Mouse (Mus musculus): Measurements from ENCODE around the gene Sh3d21.

Gene Sh3d21

GRCm38 (mm10) chr4:126146974-126147532, 16.2 kb downstream of the Sh3d21 start:
- no peak for DNase-seq (ENCODE audit: low spot score in 2 of 2)

GRCm38 (mm10) chr4:126145396-126145795, 17.9 kb downstream of the Sh3d21 start:
- DNase-seq (ENCODE audit: low spot score in 2 of 2), result no peak

GRCm38 (mm10) chr4:126141021-126141420, 22.3 kb downstream of the Sh3d21 start:
- DNase-seq (ENCODE audit: low spot score in 2 of 2), result no peak

GRCm38 (mm10) chr4:126137773-126138172, 25.5 kb downstream of the Sh3d21 start:
- no peak for DNase-seq (ENCODE audit: low spot score in 2 of 2)

- no peak for DNase-seq (ENCODE audit: low spot score in 2 of 2)
Observed at GRCm38 (mm10) chr4:126134639-126135038, 28.7 kb downstream of the Sh3d21 start.

- DNase-seq (ENCODE audit: low spot score in 2 of 2), result no peak
Observed at GRCm38 (mm10) chr4:126134236-126134635, 29.1 kb downstream of the Sh3d21 start.

- DNase-seq (ENCODE audit: low spot score in 2 of 2), result no peak
Observed at GRCm38 (mm10) chr4:126132636-126133264, 30.5 kb downstream of the Sh3d21 start.

- DNase-seq (ENCODE audit: low spot score in 2 of 2), result no peak
Observed at GRCm38 (mm10) chr4:126131290-126132121, 31.8 kb downstream of the Sh3d21 start.

- no peak for DNase-seq (ENCODE audit: low spot score in 2 of 2)
Observed at GRCm38 (mm10) chr4:126130502-126130901, 32.8 kb downstream of the Sh3d21 start.

- no peak for DNase-seq (ENCODE audit: low spot score in 2 of 2)
Observed at GRCm38 (mm10) chr4:126123309-126124040, 39.8 kb downstream of the Sh3d21 start.

GRCm38 (mm10) chr4:126120506-126120905, 42.8 kb downstream of the Sh3d21 start:
- DNase-seq (ENCODE audit: low spot score in 2 of 2), result no peak

- DNase-seq (ENCODE audit: low spot score in 2 of 2), result no peak
Observed at GRCm38 (mm10) chr4:126120052-126120451, 43.2 kb downstream of the Sh3d21 start.

- DNase-seq (ENCODE audit: low spot score in 2 of 2), result no peak
Observed at GRCm38 (mm10) chr4:126119051-126119450, 44.2 kb downstream of the Sh3d21 start.

GRCm38 (mm10) chr4:126118651-126119050, 44.6 kb downstream of the Sh3d21 start:
- no peak for DNase-seq (ENCODE audit: low spot score in 2 of 2)

GRCm38 (mm10) chr4:126117116-126117515, 46.2 kb downstream of the Sh3d21 start:
- DNase-seq (ENCODE audit: low spot score in 2 of 2), result no peak

- no peak for DNase-seq (ENCODE audit: low spot score in 2 of 2)
Observed at GRCm38 (mm10) chr4:126115871-126116521, 47.3 kb downstream of the Sh3d21 start.

- no peak for DNase-seq (ENCODE audit: low spot score in 2 of 2)
Observed at GRCm38 (mm10) chr4:126115411-126115810, 47.9 kb downstream of the Sh3d21 start.

GRCm38 (mm10) chr4:126113943-126114342, 49.3 kb downstream of the Sh3d21 start:
- peak; percentile 53 to 80 for DNase-seq (ENCODE audit: low spot score in 2 of 2)

- no peak for DNase-seq (ENCODE audit: low spot score in 2 of 2)
Observed at GRCm38 (mm10) chr4:126113243-126113642, 50.0 kb downstream of the Sh3d21 start.

- DNase-seq (ENCODE audit: low spot score in 2 of 2), result no peak
Observed at GRCm38 (mm10) chr4:126111153-126111549, 52.1 kb downstream of the Sh3d21 start.

GRCm38 (mm10) chr4:126110374-126111152, 52.7 kb downstream of the Sh3d21 start:
- DNase-seq (ENCODE audit: low spot score in 2 of 2), result peak; percentile 70 to 73

Data from thymus, postnatal 10 days (tissue).